Comparison of ENCODE assay signal across 12 mouse cellular contexts in the genomic region with DNA sequence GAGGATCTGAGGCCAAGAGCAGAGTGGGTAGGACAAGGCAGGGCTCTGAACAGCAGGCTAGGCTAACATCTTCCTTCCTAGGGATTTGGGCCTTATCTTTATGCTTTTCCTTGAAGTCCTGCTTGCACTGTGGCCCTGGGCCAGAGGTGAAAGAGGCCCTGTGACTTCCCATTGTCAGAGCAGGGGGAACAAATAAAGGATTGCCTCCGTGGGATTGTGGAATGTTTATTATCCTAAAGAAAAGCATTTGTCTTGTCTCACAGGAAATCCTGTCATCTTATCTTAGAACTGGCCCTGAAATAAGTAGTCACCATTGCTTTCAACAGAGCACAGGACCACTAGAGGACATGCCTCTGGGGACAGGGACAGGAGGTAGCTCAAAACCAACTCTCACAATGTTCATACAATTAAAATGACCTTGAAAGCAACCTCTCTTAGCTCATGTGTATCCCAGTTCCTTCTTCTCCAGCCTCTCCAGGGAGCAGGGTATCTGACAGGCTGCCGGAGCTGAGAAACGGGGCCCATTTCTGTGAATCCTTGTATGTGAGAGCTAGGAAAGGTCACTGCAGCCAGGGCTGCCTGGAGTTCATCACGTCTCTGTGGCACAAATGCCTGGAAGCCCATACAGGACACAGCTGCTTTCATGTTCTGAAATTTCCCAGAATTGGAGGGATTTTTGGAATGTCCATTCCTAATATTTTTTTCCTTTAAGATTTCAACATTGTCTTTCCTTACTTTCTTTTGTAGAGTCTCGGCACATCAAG. TPM values are rescaled to one million over a fixed set of nuclear protein-coding genes. Genes with fewer than 3 reads are reported as not detected.
DNase-seq lines count a peak whose midpoint lies in the region; ATAC-seq and TF ChIP-seq lines count a peak whose summit lies in the region.
"Had no signal": no experiment of that assay in that cellular context is flagged by ENCODE, and none has a peak within 500 bp of the region (broad histone marks: within the 10 kb centered on the region; RNA-seq: fewer than 3 reads in every experiment).

No protein-coding gene starts in this region.

- peaks cover 7% of the 10 kb centered on the region; the same call in 1 of the 2 replicates for H3K4me1 ChIP-seq in liver, postnatal 0 days (ENCODE audit: insufficient read depth)
- peaks cover 11% of the 10 kb centered on the region for H3K4me1 ChIP-seq in embryonic facial prominence, embryonic 10.5 days
- no peaks in the 10 kb centered on the region for H3K4me1 ChIP-seq in intestine, embryonic 16.5 days (ENCODE audit: control insufficient read depth, insufficient read depth, low read length)

- H3K4me2 ChIP-seq in liver, postnatal 0 days (ENCODE audit: low read depth, low read length): no peak overlapping the region
- H3K4me2 ChIP-seq in intestine, embryonic 16.5 days (ENCODE audit: low read depth, low read length): no peak overlapping the region

- no peak overlapping the region for H3K4me3 ChIP-seq in liver, postnatal 0 days (ENCODE audit: low read depth, low read length)
- H3K4me3 ChIP-seq in embryonic facial prominence, embryonic 10.5 days: no peak overlapping the region
- no peak overlapping the region for H3K4me3 ChIP-seq in intestine, embryonic 16.5 days (ENCODE audit: low read length)
- H3K4me3 ChIP-seq: erythroblast, embryonic 14.5 days had no signal

- no peak overlapping the region for H3K9ac ChIP-seq in liver, postnatal 0 days (replicated peaks)
- H3K9ac ChIP-seq in intestine, embryonic 16.5 days (ENCODE audit: low read depth, low read length): no peak overlapping the region

- no peaks in the 10 kb centered on the region for H3K27me3 ChIP-seq in liver, postnatal 0 days (ENCODE audit: insufficient read depth, low read length)
- H3K27me3 ChIP-seq in embryonic facial prominence, embryonic 10.5 days (replicated peaks; ENCODE audit: low read depth, poor library complexity, severe bottlenecking): no peaks in the 10 kb centered on the region
- H3K27me3 ChIP-seq in intestine, embryonic 16.5 days (replicated peaks; ENCODE audit: control insufficient read depth, insufficient read depth, low read length): peaks cover 14% of the 10 kb centered on the region; the same call in 1 of the 2 replicates

- TF ChIP-seq EP300 in liver, postnatal 0 days (IDR thresholded peaks at IDR 0.05; ENCODE audit: low read depth): no peak

- WGBS in liver, postnatal 0 days (ENCODE audit: insufficient replicate concordance): 57% methylated on average over 5 of the region's 5 CpGs
- WGBS in embryonic facial prominence, embryonic 10.5 days: 36% methylated on average over 5 of the region's 5 CpGs
- WGBS in intestine, embryonic 16.5 days: 35% methylated on average over 5 of the region's 5 CpGs

- peak; percentile 41 for ATAC-seq in liver, postnatal 0 days
- ATAC-seq in intestine, embryonic 16.5 days: no peak
- ATAC-seq: hindbrain, postnatal 0 days had no signal

- H3K9me3 ChIP-seq in liver, postnatal 0 days (ENCODE audit: low read length): no peaks in the 10 kb centered on the region
- no peaks in the 10 kb centered on the region for H3K9me3 ChIP-seq in embryonic facial prominence, embryonic 10.5 days
- H3K9me3 ChIP-seq in intestine, embryonic 16.5 days (ENCODE audit: control insufficient read depth, low read length): no peaks in the 10 kb centered on the region

- no peak overlapping the region for H3K27ac ChIP-seq in liver, postnatal 0 days (ENCODE audit: low read depth)
- H3K27ac ChIP-seq in embryonic facial prominence, embryonic 10.5 days (replicated peaks): no peak overlapping the region
- H3K27ac ChIP-seq in intestine, embryonic 16.5 days (ENCODE audit: low read length): no peak overlapping the region
- H3K27ac ChIP-seq: hindbrain, postnatal 0 days had no signal

- peak; percentile 55 for DNase-seq in adrenal gland, postnatal 14 days
- peak; percentile 50 for DNase-seq in embryo, embryonic 9.5 days (ENCODE audit: extremely low spot score)
- peak; percentile 35 for DNase-seq in kidney, adult 18-20 months
- DNase-seq in liver, postnatal 0 days: no peak
- DNase-seq in layer of hippocampus, adult 11-12 months (ENCODE audit: low spot score): no peak
- DNase-seq in embryonic facial prominence, embryonic 10.5 days (ENCODE audit: low spot score): no peak
- DNase-seq in layer of hippocampus, postnatal 10 days (ENCODE audit: low spot score in 2 of 2): no peak
- DNase-seq: cerebellum, adult 11-12 months; right cerebral cortex, postnatal 14 days had no signal

- TF ChIP-seq CTCF in liver, postnatal 0 days (IDR thresholded peaks at IDR 0.05; ENCODE audit: low read depth): no peak

- no peaks in the 10 kb centered on the region for H3K36me3 ChIP-seq in liver, postnatal 0 days (replicated peaks; ENCODE audit: insufficient read depth, low read length)
- no peaks in the 10 kb centered on the region for H3K36me3 ChIP-seq in embryonic facial prominence, embryonic 10.5 days (replicated peaks)
- H3K36me3 ChIP-seq in intestine, embryonic 16.5 days (ENCODE audit: control insufficient read depth, insufficient read depth, low read length): no peaks in the 10 kb centered on the region

RNA-seq across cellular contexts. Expression of gene Rdx, which starts 19.5 kb away (rescaled TPM):
- 122 and 131 TPM in 2 replicates for total RNA-seq in adrenal gland, postnatal 14 days (2021)
- polyA plus RNA-seq in liver, postnatal 0 days (2015; fragmentation: Nextera tagmentation; extraction: Ambion mirVana): 57.7 and 71.5 TPM in 2 replicates
- polyA plus RNA-seq in embryonic facial prominence, embryonic 10.5 days (2016; fragmentation: Nextera tagmentation; extraction: Ambion mirVana): 144 TPM in 2 replicates
- polyA plus RNA-seq in intestine, embryonic 16.5 days (2015; fragmentation: Nextera tagmentation; extraction: Ambion mirVana): 43.4 and 52.8 TPM in 2 replicates
- 10 to 100 TPM; 64.3 to 66.6 TPM for total RNA-seq in layer of hippocampus, postnatal 10 days (2021)

Comparison
In these comparisons a context has a peak if more than half of its experiments do, and no peak if none do; other contexts are left out.
1. DNase-seq: peak in adrenal gland, postnatal 14 days (single experiment), embryo, embryonic 9.5 days (single experiment) and kidney, adult 18-20 months (single experiment); none in liver, postnatal 0 days (single experiment), layer of hippocampus, adult 11-12 months (single experiment), embryonic facial prominence, embryonic 10.5 days (single experiment) and layer of hippocampus, postnatal 10 days (0 of 2).